Comparison of ENCODE assay signal across 15 mouse cellular contexts in the genomic region with DNA sequence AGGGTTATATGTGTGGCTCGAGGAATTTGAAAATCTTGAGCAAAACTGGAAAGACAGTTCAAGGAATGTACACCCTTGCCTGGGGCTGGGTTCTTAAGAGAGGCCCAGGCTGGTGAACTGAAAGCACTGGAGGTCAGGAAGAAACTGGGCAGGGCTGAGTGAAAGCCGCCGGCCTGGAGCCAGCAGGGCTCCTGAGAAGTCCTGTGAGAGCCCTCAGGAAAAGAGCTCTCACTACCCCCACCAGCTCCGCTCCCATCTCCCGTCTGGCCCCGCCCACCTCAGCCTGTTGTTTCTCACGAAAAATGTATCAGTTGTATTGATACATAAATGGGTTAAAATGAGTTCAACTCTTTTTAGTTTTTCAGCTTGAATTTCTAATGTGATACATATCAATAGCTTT. TPM values are rescaled to one million over a fixed set of nuclear protein-coding genes. Genes with fewer than 3 reads are reported as not detected.
DNase-seq lines count a peak whose midpoint lies in the region; ATAC-seq and TF ChIP-seq lines count a peak whose summit lies in the region.
"Had no signal": no experiment of that assay in that cellular context is flagged by ENCODE, and none has a peak within 500 bp of the region (broad histone marks: within the 10 kb centered on the region; RNA-seq: fewer than 3 reads in every experiment).

No protein-coding gene starts in this region.

- no peak for TF ChIP-seq CTCF in gastrocnemius, adult 2 months (IDR thresholded peaks at IDR 0.05)
- no peak for TF ChIP-seq CTCF in lung, postnatal 0 days (IDR thresholded peaks at IDR 0.05)

- no peak overlapping the region for H3K4me3 ChIP-seq in gastrocnemius, adult 2 months
- no peak overlapping the region for H3K4me3 ChIP-seq in lung, postnatal 0 days (ENCODE audit: low read depth, low read length)
- H3K4me3 ChIP-seq in forebrain, embryonic 10.5 days: no peak overlapping the region
- H3K4me3 ChIP-seq: limb, embryonic 12.5 days had no signal

- peak; percentile 35; the same call in 1 of the 2 replicates for TF ChIP-seq EP300 in lung, postnatal 0 days (IDR thresholded peaks at IDR 0.05)

- no peaks in the 10 kb centered on the region for H3K36me3 ChIP-seq in lung, postnatal 0 days (ENCODE audit: insufficient read depth, low read length)
- H3K36me3 ChIP-seq in forebrain, embryonic 10.5 days (replicated peaks): no peaks in the 10 kb centered on the region
- H3K36me3 ChIP-seq: limb, embryonic 12.5 days had no signal

- intact Hi-C loops in gastrocnemius, adult 2 months (cut with DNase I): no loop called here
- intact Hi-C loops in gastrocnemius, postnatal 36 days (cut with DNase I): no loop called here

- H3K27ac ChIP-seq in gastrocnemius, adult 2 months: no peak overlapping the region
- no peak overlapping the region for H3K27ac ChIP-seq in lung, postnatal 0 days (ENCODE audit: low read length)
- no peak overlapping the region for H3K27ac ChIP-seq in forebrain, embryonic 10.5 days
- H3K27ac ChIP-seq: limb, embryonic 12.5 days had no signal

- H3K9ac ChIP-seq in lung, postnatal 0 days (replicated peaks; ENCODE audit: low read depth): no peak overlapping the region
- H3K9ac ChIP-seq: forebrain, postnatal 0 days; limb, embryonic 12.5 days had no signal

- H3K4me2 ChIP-seq in lung, postnatal 0 days (replicated peaks; ENCODE audit: low read depth, low read length): no peak overlapping the region
- H3K4me2 ChIP-seq: limb, embryonic 12.5 days had no signal

- H3K4me1 ChIP-seq in lung, postnatal 0 days (ENCODE audit: insufficient read depth, low read depth, low read length): no peaks in the 10 kb centered on the region
- H3K4me1 ChIP-seq in forebrain, embryonic 10.5 days: no peaks in the 10 kb centered on the region
- H3K4me1 ChIP-seq: limb, embryonic 12.5 days had no signal

- no peaks in the 10 kb centered on the region for H3K9me3 ChIP-seq in lung, postnatal 0 days (ENCODE audit: low read length)
- no peaks in the 10 kb centered on the region for H3K9me3 ChIP-seq in forebrain, embryonic 10.5 days

- ATAC-seq in lung, postnatal 0 days: peak; percentile 99
- ATAC-seq: forebrain, postnatal 0 days had no signal

- no peaks in the 10 kb centered on the region for H3K27me3 ChIP-seq in lung, postnatal 0 days (replicated peaks; ENCODE audit: insufficient read depth, low read length)
- H3K27me3 ChIP-seq in forebrain, embryonic 10.5 days (ENCODE audit: poor library complexity, severe bottlenecking): no peaks in the 10 kb centered on the region
- H3K27me3 ChIP-seq: limb, embryonic 12.5 days had no signal

- DNase-seq in gastrocnemius, adult 2 months: peak; percentile 21
- DNase-seq in gastrocnemius, postnatal 36 days: no peak
- DNase-seq in 3134 (ENCODE audit: extremely low read depth, insufficient read length, low spot score): peak; percentile 1
- DNase-seq in embryo, embryonic 11 days: peak; percentile 18
- DNase-seq in lung, postnatal 0 days (ENCODE audit: low spot score): peak; percentile 71
- DNase-seq in forebrain, embryonic 10.5 days (ENCODE audit: extremely low spot score, low spot score): no peak
- DNase-seq in cerebellum, postnatal 36 days: no peak
- DNase-seq in cerebellum, adult 9-11 months: no peak
- DNase-seq: B cell, adult 2 months; cerebellum, adult 11-12 months; forebrain, postnatal 0 days; kidney, adult 11 months had no signal

- 13% methylated on average over 7 of the region's 7 CpGs for WGBS in lung, postnatal 0 days
- WGBS in forebrain, embryonic 10.5 days: 25% methylated on average over 6 of the region's 7 CpGs

RNA-seq across cellular contexts. Expression of gene Slc6a14, which starts 43.8 kb away (rescaled TPM):
- not detected for total RNA-seq in gastrocnemius, adult 2 months (2021)
- not detected for total RNA-seq in gastrocnemius, postnatal 36 days (2021)
- polyA plus RNA-seq in lung, postnatal 0 days (2015; fragmentation: Nextera tagmentation; extraction: Ambion mirVana): 73.0 and 85.9 TPM in 2 replicates
- 0.04 TPM in 1 of 2 replicates, not detected in the other for polyA plus RNA-seq in forebrain, embryonic 10.5 days (2016; fragmentation: Nextera tagmentation; extraction: Ambion mirVana)
- total RNA-seq: forebrain, postnatal 0 days; hematopoietic stem cell, adult 5-6 weeks; layer of hippocampus, adult 18-20 months had no signal
- polyA plus RNA-seq: forebrain, postnatal 0 days had no signal

Comparison
In these comparisons a context has a peak if more than half of its experiments do, and no peak if none do; other contexts are left out.
1. DNase-seq: peak in gastrocnemius, adult 2 months (single experiment), 3134 (single experiment), embryo, embryonic 11 days (single experiment) and lung, postnatal 0 days (single experiment); none in gastrocnemius, postnatal 36 days (0 of 2), forebrain, embryonic 10.5 days (single experiment), cerebellum, postnatal 36 days (0 of 2) and cerebellum, adult 9-11 months (single experiment).